Mouse (Mus musculus) neural tube, embryonic 10.5 days (tissue): ENCODE measurements at regions not wholly inside any gene's neighbourhood (a gene's known extent, or its start where the extent isn't known, plus 50 kb on each side); places are given as distances from the start of the nearest gene placed in this dataset.

Experiments used
- DNase-seq: peaks from one replicate; pipeline ENCODE4 v3.0.0-alpha.2; 2017; ENCODE audit warnings: low spot score; ENCODE audit errors: extremely low spot score

- DNase-seq, result no peak
Measured at GRCm38 (mm10) chr11:89932231-89932865, 70.3 kb downstream of the Pctp start.

- no peak for DNase-seq
Measured at GRCm38 (mm10) chr11:89929115-89929988, 73.3 kb downstream of the Pctp start.

GRCm38 (mm10) chr11:89927483-89928156 is 75.1 kb downstream of the Pctp start:
- DNase-seq, result no peak

- DNase-seq, result no peak
Measured at GRCm38 (mm10) chr11:89922551-89922950, 80.1 kb downstream of the Pctp start.

GRCm38 (mm10) chr11:89921146-89921545 is 81.5 kb downstream of the Pctp start:
- DNase-seq, result no peak

GRCm38 (mm10) chr11:89915795-89916194 is 86.9 kb downstream of the Pctp start:
- no peak for DNase-seq

- no peak for DNase-seq
Measured at GRCm38 (mm10) chr11:89914577-89914976, 88.1 kb downstream of the Pctp start.

- no peak for DNase-seq
Measured at GRCm38 (mm10) chr11:89901241-89901740, 101.4 kb downstream of the Pctp start.

GRCm38 (mm10) chr11:89898516-89898915 is 104.2 kb downstream of the Pctp start:
- DNase-seq, result no peak

GRCm38 (mm10) chr11:89896854-89897253 is 105.8 kb downstream of the Pctp start:
- no peak for DNase-seq

GRCm38 (mm10) chr11:89871587-89871986 is 94.1 kb upstream of the Ankfn1 start:
- DNase-seq, result no peak

GRCm38 (mm10) chr11:89867575-89867974 is 90.1 kb upstream of the Ankfn1 start:
- no peak for DNase-seq

GRCm38 (mm10) chr11:89856184-89856769 is 78.8 kb upstream of the Ankfn1 start:
- DNase-seq, result peak; percentile 18

GRCm38 (mm10) chr11:89841853-89842252 is 64.4 kb upstream of the Ankfn1 start:
- DNase-seq, result no peak

- no peak for DNase-seq
Measured at GRCm38 (mm10) chr11:89839671-89840327, 62.3 kb upstream of the Ankfn1 start.

- DNase-seq, result no peak
Measured at GRCm38 (mm10) chr11:89837995-89838394, 60.5 kb upstream of the Ankfn1 start.

GRCm38 (mm10) chr11:89836897-89837296 is 59.4 kb upstream of the Ankfn1 start:
- DNase-seq, result no peak

GRCm38 (mm10) chr11:89834068-89834467 is 56.6 kb upstream of the Ankfn1 start:
- no peak for DNase-seq

- no peak for DNase-seq
Measured at GRCm38 (mm10) chr11:89831577-89832110, 54.2 kb upstream of the Ankfn1 start.
